Mouse (Mus musculus) heart, embryonic 11.5 days (tissue): ENCODE measurements at regions not wholly inside any gene's neighbourhood (a gene's known extent, or its start where the extent isn't known, plus 50 kb on each side); places are given as distances from the start of the nearest gene placed in this dataset.

Experiments used
- ATAC-seq: fragments of 200-750 bp; cut with Nextera tagmentation; replicated peaks from 2 replicates; pipeline ENCODE4 v1.8.0; 2017; ENCODE audit warnings: moderate library complexity; ENCODE audit not compliant: insufficient number of reproducible peaks, low FRiP score, low TSS enrichment
- H3K27ac ChIP-seq: fragments of 300-500 bp; sonication (generic); 2 replicates; pipeline ENCODE4 v1.5.1; 2014; ENCODE audit warnings: mild to moderate bottlenecking, low read depth, low read length
- H3K27me3 ChIP-seq: fragments of 300-500 bp; sonication (generic); 2 replicates; pipeline ENCODE4 v1.6.1; 2014; ENCODE audit warnings: mild to moderate bottlenecking, low read length, mixed read lengths; ENCODE audit not compliant: control insufficient read depth, insufficient read depth
- H3K36me3 ChIP-seq: fragments of 300-500 bp; sonication (generic); 2 replicates; pipeline ENCODE4 v1.6.1; 2014; ENCODE audit warnings: mild to moderate bottlenecking, low read length, moderate library complexity, mixed read lengths; ENCODE audit not compliant: control insufficient read depth, insufficient read depth
- H3K4me1 ChIP-seq: fragments of 300-500 bp; sonication (generic); 2 replicates; pipeline ENCODE4 v1.6.1; 2014; ENCODE audit warnings: low read length; ENCODE audit not compliant: control insufficient read depth, insufficient read depth
- H3K4me2 ChIP-seq: fragments of 300-500 bp; sonication (generic); 2 replicates; pipeline ENCODE4 v1.6.1; 2014; ENCODE audit warnings: mild to moderate bottlenecking, moderate library complexity
- H3K4me3 ChIP-seq: fragments of 300-500 bp; sonication (generic); 2 replicates; pipeline ENCODE4 v1.5.1; 2014; ENCODE audit warnings: low read depth, low read length
- H3K9ac ChIP-seq: fragments of 300-500 bp; sonication (generic); 2 replicates; pipeline ENCODE4 v1.6.1; 2014; ENCODE audit warnings: mild to moderate bottlenecking, low read depth, low read length, moderate library complexity
- H3K9me3 ChIP-seq: fragments of 300-500 bp; sonication (generic); replicated peaks from 2 replicates; pipeline ENCODE4 v1.6.1; 2016; ENCODE audit warnings: low read length; ENCODE audit not compliant: control insufficient read depth
- WGBS: fragments of 180-500 bp; shearing (Covaris S2); extraction: QIAGEN DNeasy Blood & Tissue Kit; methylation state at CpG from one replicate; pipeline ENCODE4 v1.1.7; 2014; ENCODE audit not compliant: insufficient replicate concordance; 5-methylcytosine and 5-hydroxymethylcytosine counted together

GRCm38 (mm10) chr17:15214157-15214685 is 162.5 kb downstream of the Dll1 start:
- H3K27me3 ChIP-seq: no peaks in the 10 kb centered on the region
- H3K9me3 ChIP-seq: no peaks in the 10 kb centered on the region
- no peak overlapping the region for H3K4me2 ChIP-seq
- no peak overlapping the region for H3K27ac ChIP-seq
- H3K9ac ChIP-seq: no peak overlapping the region
- 79% methylated on average over 1 of the region's 1 CpGs for WGBS
- H3K4me1 ChIP-seq: no peaks in the 10 kb centered on the region
- no peak overlapping the region for H3K4me3 ChIP-seq
- no peak for ATAC-seq
- no peaks in the 10 kb centered on the region for H3K36me3 ChIP-seq

- H3K4me3 ChIP-seq: peak overlapping the region; percentile 28
- no peak for ATAC-seq
Observed at GRCm38 (mm10) chr17:15208808-15209173, 167.5 kb upstream of the Gm3448 start.

GRCm38 (mm10) chr17:15208030-15208807 is 166.9 kb upstream of the Gm3448 start:
- Histone ChIP-seq H3K4me3 (peak overlapping the region; percentile 28), H3K4me2 (peak overlapping the region; percentile 63), H3K27me3 (0 out of 2 replicates have a peak, but pooled peaks cover 2% of the 10 kb centered on the region), H3K9ac (peak overlapping the region; percentile 46), H3K9me3 (no peaks in the 10 kb centered on the region), H3K36me3 (no peaks in the 10 kb centered on the region), H3K27ac (no peak overlapping the region; the same call in 1 of the 2 replicates), H3K4me1 (peaks cover 28% of the 10 kb centered on the region)
- peak; percentile 38; the same call in 1 of the 2 replicates for ATAC-seq
- 11% methylated on average over 19 of the region's 19 CpGs for WGBS

More at GRCm38 (mm10) chr17:15208808-15209173, 167.5 kb upstream of the Gm3448 start:
- Histone ChIP-seq H3K36me3 (no peaks in the 10 kb centered on the region), H3K4me1 (peaks cover 28% of the 10 kb centered on the region), H3K27me3 (no peaks in the 10 kb centered on the region), H3K9ac (peak overlapping the region; percentile 28; the same call in 1 of the 2 replicates), H3K4me2 (peak overlapping the region; percentile 63), H3K27ac (no peak overlapping the region), H3K9me3 (no peaks in the 10 kb centered on the region)
- 47% methylated on average over 3 of the region's 3 CpGs for WGBS

GRCm38 (mm10) chr17:15207182-15208029 is 166.1 kb upstream of the Gm3448 start:
- H3K4me3 ChIP-seq: peak overlapping the region; percentile 28
- H3K9ac ChIP-seq: 0 out of 2 replicates have a peak overlapping the region, but pooled peaks have one; percentile 46
- H3K27ac ChIP-seq: no peak overlapping the region
- H3K4me2 ChIP-seq: peak overlapping the region; percentile 63
- peaks cover 28% of the 10 kb centered on the region for H3K4me1 ChIP-seq
- 0 out of 2 replicates have a peak, but pooled peaks cover 3% of the 10 kb centered on the region for H3K27me3 ChIP-seq
- no peak for ATAC-seq
- H3K36me3 ChIP-seq: no peaks in the 10 kb centered on the region
- no peaks in the 10 kb centered on the region for H3K9me3 ChIP-seq
- WGBS: 45% methylated on average over 24 of the region's 24 CpGs

- WGBS: 27% methylated on average over 4 of the region's 4 CpGs
- Histone ChIP-seq H3K27ac (peak overlapping the region; percentile 13; the same call in 1 of the 2 replicates), H3K4me3 (no peak overlapping the region), H3K36me3 (no peaks in the 10 kb centered on the region), H3K9me3 (no peaks in the 10 kb centered on the region), H3K9ac (no peak overlapping the region), H3K4me1 (peaks cover 28% of the 10 kb centered on the region), H3K4me2 (no peak overlapping the region), H3K27me3 (0 out of 2 replicates have a peak, but pooled peaks cover 3% of the 10 kb centered on the region)
- peak; percentile 90 for ATAC-seq
Observed at GRCm38 (mm10) chr17:15205799-15206198, 164.5 kb upstream of the Gm3448 start.

GRCm38 (mm10) chr17:15204524-15204923 is 163.2 kb upstream of the Gm3448 start:
- no peak overlapping the region for H3K27ac ChIP-seq
- H3K9me3 ChIP-seq: no peaks in the 10 kb centered on the region
- H3K9ac ChIP-seq: 0 out of 2 replicates have a peak overlapping the region, but pooled peaks have one; percentile 24
- 53% methylated on average over 1 of the region's 1 CpGs for WGBS
- peaks cover 4% of the 10 kb centered on the region; the same call in 1 of the 2 replicates for H3K27me3 ChIP-seq
- H3K4me1 ChIP-seq: peaks cover 28% of the 10 kb centered on the region
- H3K4me3 ChIP-seq: no peak overlapping the region
- no peaks in the 10 kb centered on the region for H3K36me3 ChIP-seq
- ATAC-seq: no peak
- H3K4me2 ChIP-seq: no peak overlapping the region

- H3K4me1 ChIP-seq: peaks cover 7% of the 10 kb centered on the region; the same call in 1 of the 2 replicates
- H3K9ac ChIP-seq: no peak overlapping the region
- H3K36me3 ChIP-seq: no peaks in the 10 kb centered on the region
- H3K27me3 ChIP-seq: peaks cover 8% of the 10 kb centered on the region
- H3K27ac ChIP-seq: no peak overlapping the region
- no peak overlapping the region for H3K4me2 ChIP-seq
- no peaks in the 10 kb centered on the region for H3K9me3 ChIP-seq
- WGBS: 57% methylated on average over 3 of the region's 3 CpGs
- no peak overlapping the region for H3K4me3 ChIP-seq
- no peak for ATAC-seq
Observed at GRCm38 (mm10) chr17:15199235-15199634, 157.9 kb upstream of the Gm3448 start.

- no peak for ATAC-seq
- Histone ChIP-seq H3K9me3 (no peaks in the 10 kb centered on the region), H3K4me1 (peaks cover 7% of the 10 kb centered on the region; the same call in 1 of the 2 replicates), H3K9ac (no peak overlapping the region), H3K4me2 (no peak overlapping the region), H3K4me3 (no peak overlapping the region), H3K27me3 (peaks cover 4% of the 10 kb centered on the region), H3K36me3 (no peaks in the 10 kb centered on the region), H3K27ac (no peak overlapping the region)
- 87% methylated on average over 6 of the region's 6 CpGs for WGBS
Observed at GRCm38 (mm10) chr17:15197361-15197760, 156.0 kb upstream of the Gm3448 start.
